Mouse (Mus musculus) embryonic facial prominence, embryonic 15.5 days (tissue): Measurements from ENCODE around the gene Efemp2. TPM values are rescaled to one million over a fixed set of nuclear protein-coding genes. Genes with fewer than 3 reads are reported as not detected.

ENCODE experiments used
- ATAC-seq: fragments of 200-750 bp; cut with Nextera tagmentation; 2 replicates; pipeline ENCODE4 v1.8.0; 2017; ENCODE audit warnings: low read depth, moderate TSS enrichment; ENCODE audit not compliant: insufficient number of reproducible peaks, low FRiP score, low TSS enrichment
- H3K27ac ChIP-seq: fragments of 300-500 bp; sonication (generic); replicated peaks from 2 replicates; pipeline ENCODE4 v1.5.1; 2015; ENCODE audit warnings: mild to moderate bottlenecking, inconsistent platforms
- H3K27me3 ChIP-seq: fragments of 300-500 bp; sonication (generic); 2 replicates; pipeline ENCODE4 v1.6.1; 2015; ENCODE audit warnings: inconsistent platforms
- H3K36me3 ChIP-seq: fragments of 300-500 bp; sonication (generic); 2 replicates; pipeline ENCODE4 v1.6.1; 2015; ENCODE audit warnings: mild to moderate bottlenecking, inconsistent platforms
- H3K4me1 ChIP-seq: fragments of 300-500 bp; sonication (generic); 2 replicates; pipeline ENCODE4 v1.6.1; 2015; ENCODE audit warnings: inconsistent platforms
- H3K4me2 ChIP-seq: fragments of 300-500 bp; sonication (generic); replicated peaks from 2 replicates; pipeline ENCODE4 v1.6.1; 2015; ENCODE audit warnings: mild to moderate bottlenecking, inconsistent platforms
- H3K4me3 ChIP-seq: fragments of 300-500 bp; sonication (generic); replicated peaks from 2 replicates; pipeline ENCODE4 v1.5.1; 2015; ENCODE audit warnings: mild to moderate bottlenecking, inconsistent platforms
- H3K9ac ChIP-seq: fragments of 300-500 bp; sonication (generic); 2 replicates; pipeline ENCODE4 v1.6.1; 2015; ENCODE audit warnings: inconsistent platforms
- H3K9me3 ChIP-seq: fragments of 300-500 bp; sonication (generic); replicated peaks from 2 replicates; pipeline ENCODE4 v1.6.1; 2016; ENCODE audit warnings: inconsistent platforms
- WGBS: fragments of 180-500 bp; shearing (Covaris S2); methylation state at CpG from one replicate; pipeline ENCODE4 v1.1.7; 2015; 5-methylcytosine and 5-hydroxymethylcytosine counted together
- polyA plus RNA-seq: library from polyadenylated mRNA; unstranded; fragments of >200 nt; fragmentation: Nextera tagmentation; extraction: Ambion mirVana; gene quantifications from 2 replicates; pipeline ENCODE4 v1.2.1, GENCODE M21; 2015

Gene Efemp2
- polyA plus RNA-seq, 1 experiment from 2014 or later: 219 TPM

DNA sequence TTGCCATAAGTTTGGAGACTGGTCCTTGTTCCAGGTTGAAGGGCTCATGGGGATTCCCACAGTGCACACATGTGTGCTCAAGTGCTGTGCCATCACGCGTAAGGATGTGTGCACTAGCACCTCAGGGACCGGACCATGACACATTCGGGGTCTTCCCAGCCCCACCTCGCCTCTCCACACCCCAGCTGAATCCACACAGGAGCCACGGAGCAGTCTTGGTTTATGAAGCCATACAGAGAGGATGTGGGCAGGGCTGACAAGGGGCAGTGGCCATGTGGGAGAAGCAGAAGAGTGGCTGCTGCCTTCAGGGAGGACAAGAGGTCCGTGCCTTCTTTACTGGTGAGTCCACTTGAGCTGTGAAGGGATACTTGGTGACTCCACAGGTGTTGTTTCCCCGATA is 8.7 kb upstream of the Efemp2 start:
- no peak overlapping the region for H3K4me2 ChIP-seq
- H3K9me3 ChIP-seq: no peaks in the 10 kb centered on the region
- H3K27me3 ChIP-seq: no peaks in the 10 kb centered on the region
- peaks cover 28% of the 10 kb centered on the region for H3K4me1 ChIP-seq
- H3K9ac ChIP-seq: no peak overlapping the region
- H3K4me3 ChIP-seq: no peak overlapping the region
- H3K27ac ChIP-seq: no peak overlapping the region
- no peak for ATAC-seq
- WGBS: 95% methylated on average over 8 of the region's 8 CpGs
- H3K36me3 ChIP-seq: peaks cover 56% of the 10 kb centered on the region

DNA sequence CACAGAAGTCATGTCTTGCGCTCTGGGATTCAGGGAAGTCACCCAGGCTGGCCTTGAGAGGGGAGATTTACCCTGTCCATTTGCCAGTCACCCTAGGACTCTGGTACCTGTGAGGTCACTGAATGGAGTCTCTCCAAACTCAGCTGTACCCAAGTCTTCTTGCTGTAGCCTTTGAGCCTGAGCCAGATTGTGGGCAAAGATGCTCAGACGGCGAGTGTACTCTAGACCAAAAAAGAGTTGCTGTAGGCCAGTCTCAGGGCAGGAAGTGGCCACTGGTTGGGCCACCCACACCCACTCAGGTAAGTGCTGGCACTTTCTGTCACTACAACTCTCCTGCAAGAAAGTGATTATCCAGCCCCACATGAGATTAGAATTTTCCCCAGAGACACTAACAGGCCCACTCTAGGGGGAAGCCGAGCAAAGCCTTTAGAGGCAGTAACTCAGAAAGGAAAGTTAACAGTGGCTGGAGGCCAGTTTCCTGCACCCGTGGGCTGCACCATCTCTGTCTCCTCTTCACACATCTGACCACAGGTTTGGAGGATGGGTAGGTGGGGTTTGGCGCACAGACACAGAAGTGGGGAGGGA is 6.7 kb upstream of the Efemp2 start:
- peaks cover 14% of the 10 kb centered on the region for H3K4me1 ChIP-seq
- no peak overlapping the region for H3K4me3 ChIP-seq
- H3K9me3 ChIP-seq: no peaks in the 10 kb centered on the region
- 93% methylated on average over 6 of the region's 6 CpGs for WGBS
- peaks cover 51% of the 10 kb centered on the region for H3K36me3 ChIP-seq
- no peak for ATAC-seq
- H3K9ac ChIP-seq: no peak overlapping the region
- H3K27me3 ChIP-seq: no peaks in the 10 kb centered on the region
- H3K27ac ChIP-seq: no peak overlapping the region
- no peak overlapping the region for H3K4me2 ChIP-seq

DNA sequence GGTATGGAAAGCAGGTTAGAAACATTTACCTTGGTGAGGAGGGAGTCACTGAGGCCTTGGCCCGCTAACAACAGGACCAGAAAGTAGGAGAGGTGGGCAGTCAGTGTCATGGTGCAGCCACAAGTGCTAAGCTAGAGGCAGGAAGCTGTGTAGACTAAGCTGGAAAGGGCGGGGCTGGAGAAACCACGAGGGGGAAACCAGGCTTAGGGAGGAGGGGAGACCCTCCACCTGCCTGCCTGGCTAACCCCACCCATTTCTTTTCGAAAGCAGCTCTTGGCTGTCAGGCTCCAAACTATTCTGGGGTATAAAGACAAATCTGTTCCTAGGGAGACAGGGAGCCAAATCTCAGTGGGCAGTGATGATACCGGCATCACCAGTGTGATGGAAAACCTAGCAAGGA is 5.4 kb upstream of the Efemp2 start, which contains the start of gene Ctsw:
Ctsw (minus strand) TSS at position 134 of the 400 bp plus-strand sequence.
- no peak within 1 kb of the TSS for H3K27ac ChIP-seq
- H3K4me1 ChIP-seq: peaks cover 18% of the 10 kb centered on the region
- WGBS: 50% methylated on average over 5 of the region's 5 CpGs
- no peak within 1 kb of the TSS for H3K4me2 ChIP-seq
- H3K9me3 ChIP-seq: no peaks in the 10 kb centered on the region
- H3K4me3 ChIP-seq: no peak within 1 kb of the TSS
- peaks cover 39% of the 10 kb centered on the region for H3K36me3 ChIP-seq
- no peak within 1 kb of the TSS for H3K9ac ChIP-seq
- no peaks in the 10 kb centered on the region for H3K27me3 ChIP-seq
- no peak for ATAC-seq

DNA sequence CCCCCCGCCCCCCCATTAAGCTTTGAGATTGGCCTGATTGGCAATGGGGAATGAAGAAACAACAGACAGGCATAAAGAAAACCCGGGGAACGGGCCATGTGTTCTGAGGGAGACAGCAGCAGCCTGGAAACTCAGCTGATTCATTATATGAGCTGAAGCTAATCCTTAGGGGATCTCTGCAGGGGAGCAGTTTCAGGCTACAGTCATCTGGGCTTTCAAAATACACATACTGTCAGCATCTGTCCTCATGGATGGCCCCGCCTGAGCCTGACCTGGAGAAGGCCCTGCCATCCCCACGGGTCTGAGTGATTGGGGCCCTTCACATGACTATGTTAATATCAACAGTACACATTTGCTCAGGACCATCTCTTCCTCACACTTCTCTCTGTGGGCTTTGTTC is 1.9 kb upstream of the Efemp2 start:
- ATAC-seq: no peak
- Histone ChIP-seq H3K4me2 (no peak overlapping the region), H3K4me1 (peaks cover 35% of the 10 kb centered on the region), H3K9me3 (no peaks in the 10 kb centered on the region), H3K9ac (no peak overlapping the region), H3K27me3 (no peaks in the 10 kb centered on the region), H3K36me3 (peaks cover 16% of the 10 kb centered on the region), H3K27ac (peak overlapping the region; percentile 65; the same call in 1 of the 2 replicates), H3K4me3 (no peak overlapping the region)
- 31% methylated on average over 5 of the region's 5 CpGs for WGBS

DNA sequence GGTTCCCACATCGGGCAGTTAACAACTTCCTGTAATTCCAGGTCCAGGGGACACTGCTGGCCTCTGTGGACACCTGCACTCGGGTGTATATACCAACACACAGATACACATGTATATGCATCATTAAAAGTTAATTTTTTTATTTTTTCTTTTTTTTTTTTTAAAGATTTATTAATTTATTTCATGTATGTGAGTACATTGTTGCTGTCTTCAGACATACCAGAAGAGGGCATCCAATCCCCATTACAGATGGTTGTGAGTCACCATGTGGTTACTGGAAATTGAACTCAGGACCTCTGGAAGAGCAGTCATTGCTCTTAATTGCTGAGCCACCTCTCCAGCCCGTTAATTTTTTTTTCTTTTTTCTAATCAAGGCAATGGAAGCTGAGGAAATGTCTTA is 897 bp upstream of the Efemp2 start:
- no peaks in the 10 kb centered on the region for H3K27me3 ChIP-seq
- no peaks in the 10 kb centered on the region for H3K9me3 ChIP-seq
- no peak overlapping the region for H3K9ac ChIP-seq
- 76% methylated on average over 3 of the region's 3 CpGs for WGBS
- H3K27ac ChIP-seq: peak overlapping the region; percentile 93; the same call in 1 of the 2 replicates
- H3K4me3 ChIP-seq: no peak overlapping the region
- ATAC-seq: no peak
- H3K4me2 ChIP-seq: no peak overlapping the region
- H3K4me1 ChIP-seq: peaks cover 42% of the 10 kb centered on the region
- peaks cover 16% of the 10 kb centered on the region for H3K36me3 ChIP-seq

DNA sequence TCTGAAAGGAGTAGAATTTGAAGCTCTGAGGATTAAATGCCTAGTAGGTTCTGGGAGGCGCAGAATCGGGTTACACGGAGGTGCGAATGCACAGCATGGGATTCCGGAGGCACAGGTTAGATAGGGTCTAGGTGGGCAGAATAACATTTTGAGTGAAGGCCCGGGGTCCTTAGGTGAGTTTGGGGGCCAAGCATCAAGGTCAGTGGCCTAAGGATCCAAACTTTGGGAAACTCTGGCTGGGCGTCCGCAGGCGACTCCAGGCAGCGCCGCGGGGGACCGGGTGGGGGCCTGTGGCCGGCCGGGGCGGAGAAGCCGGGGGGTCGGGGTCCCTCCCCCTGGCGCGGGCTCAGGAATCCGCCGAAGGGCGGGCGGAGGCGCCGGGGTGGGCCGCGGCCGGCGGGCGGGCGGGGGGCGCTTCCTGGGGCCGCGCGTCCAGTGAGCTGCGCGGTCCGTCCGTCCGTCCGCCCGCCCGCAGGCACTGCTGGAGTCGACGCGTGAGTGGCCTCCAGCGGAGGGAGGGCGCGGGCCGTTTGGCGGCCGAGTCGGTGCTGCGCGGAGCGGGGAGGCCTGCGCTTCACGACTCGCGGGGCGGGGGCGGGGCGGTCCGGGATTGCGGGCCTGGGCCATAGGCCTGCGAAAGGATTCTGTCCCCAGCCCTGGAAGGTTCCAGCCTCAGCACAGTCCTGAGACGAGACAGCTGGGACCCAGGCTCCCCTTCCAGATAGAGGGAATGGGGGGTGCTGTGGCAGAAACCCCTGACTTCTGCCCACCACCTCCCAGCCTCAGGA is 721 bp downstream of the Efemp2 start:
- Histone ChIP-seq H3K9me3 (no peaks in the 10 kb centered on the region), H3K27ac (peak overlapping the region; percentile 93), H3K4me3 (peak overlapping the region; percentile 65), H3K9ac (peak overlapping the region; percentile 74), H3K27me3 (no peaks in the 10 kb centered on the region), H3K4me2 (peak overlapping the region; percentile 82), H3K36me3 (peaks cover 30% of the 10 kb centered on the region), H3K4me1 (peaks cover 39% of the 10 kb centered on the region)
- under 1% methylated on average over 51 of the region's 68 CpGs for WGBS
- peak; percentile 55 for ATAC-seq

DNA sequence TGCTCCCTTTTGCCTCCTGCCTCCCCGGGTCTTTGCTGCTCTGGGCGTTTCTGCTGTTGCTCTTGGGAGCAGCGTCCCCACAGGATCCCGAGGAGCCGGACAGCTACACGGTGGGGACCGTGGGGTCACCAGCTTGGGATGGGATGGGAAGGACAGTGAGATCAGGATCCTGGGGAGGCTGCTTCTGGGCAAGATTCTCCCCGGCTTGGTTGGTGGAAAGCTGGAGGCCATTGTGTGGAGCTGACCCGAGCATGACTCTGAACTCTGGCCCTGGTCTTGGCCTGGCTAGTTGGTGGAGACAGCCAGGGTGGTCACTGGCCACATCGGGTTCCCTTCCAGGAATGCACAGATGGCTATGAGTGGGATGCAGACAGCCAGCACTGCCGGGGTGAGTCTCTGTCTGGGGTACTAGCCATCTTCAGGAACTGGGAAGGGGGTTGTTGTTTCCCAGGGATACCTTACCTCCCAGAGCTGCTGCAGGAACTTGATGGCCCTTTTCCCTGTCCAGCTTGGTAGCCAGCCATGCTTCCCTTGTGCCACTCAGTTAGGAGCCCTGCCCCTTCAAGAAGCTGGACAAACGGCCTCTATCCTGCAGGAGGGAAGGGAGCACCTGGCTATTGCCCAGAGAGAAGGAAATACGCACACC is 1.4 kb downstream of the Efemp2 start:
- 14% methylated on average over 13 of the region's 13 CpGs for WGBS
- H3K4me1 ChIP-seq: peaks cover 39% of the 10 kb centered on the region
- H3K4me3 ChIP-seq: peak overlapping the region; percentile 65
- H3K4me2 ChIP-seq: peak overlapping the region; percentile 82
- H3K36me3 ChIP-seq: peaks cover 37% of the 10 kb centered on the region
- H3K27me3 ChIP-seq: no peaks in the 10 kb centered on the region
- peak; percentile 12; the same call in 1 of the 2 replicates for ATAC-seq
- peak overlapping the region; percentile 93 for H3K27ac ChIP-seq
- no peaks in the 10 kb centered on the region for H3K9me3 ChIP-seq
- H3K9ac ChIP-seq: peak overlapping the region; percentile 74

DNA sequence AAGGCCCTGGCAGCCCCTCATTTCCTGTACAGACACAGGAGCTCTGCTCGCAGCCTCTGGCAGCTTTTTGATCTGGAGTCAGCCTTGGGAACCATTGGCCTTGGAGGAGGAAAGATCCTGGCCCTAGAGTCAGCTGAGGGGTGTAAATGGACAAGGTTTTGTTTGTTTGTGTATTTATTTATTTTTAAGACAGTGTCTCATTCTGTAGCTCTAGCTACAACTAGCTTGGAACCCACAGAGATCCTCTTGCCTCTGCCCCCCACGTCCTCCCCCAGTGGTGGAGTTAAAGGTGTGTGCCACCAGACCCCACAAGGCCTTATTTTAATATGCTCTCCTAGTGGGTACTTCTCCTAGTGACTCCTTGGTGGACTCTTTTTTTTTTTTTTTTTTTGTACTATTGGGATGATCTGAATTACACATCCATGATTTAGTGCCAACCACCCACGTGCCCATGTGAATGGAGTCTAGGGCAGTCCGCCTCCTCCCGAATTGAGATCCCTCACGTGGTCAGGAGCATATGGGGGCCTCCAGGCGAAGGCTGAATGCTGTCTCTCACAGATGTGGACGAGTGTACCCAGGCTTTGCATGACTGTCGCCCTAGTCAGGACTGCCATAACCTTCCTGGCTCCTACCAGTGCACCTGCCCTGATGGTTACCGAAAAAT is 3.4 kb downstream of the Efemp2 start:
- H3K4me2 ChIP-seq: no peak overlapping the region
- 79% methylated on average over 10 of the region's 10 CpGs for WGBS
- 0 out of 2 replicates have a peak overlapping the region, but pooled peaks have one; percentile 7 for H3K4me3 ChIP-seq
- no peaks in the 10 kb centered on the region for H3K9me3 ChIP-seq
- no peak overlapping the region for H3K9ac ChIP-seq
- no peak for ATAC-seq
- H3K27ac ChIP-seq: no peak overlapping the region
- peaks cover 39% of the 10 kb centered on the region for H3K4me1 ChIP-seq
- H3K27me3 ChIP-seq: no peaks in the 10 kb centered on the region
- H3K36me3 ChIP-seq: peaks cover 56% of the 10 kb centered on the region

DNA sequence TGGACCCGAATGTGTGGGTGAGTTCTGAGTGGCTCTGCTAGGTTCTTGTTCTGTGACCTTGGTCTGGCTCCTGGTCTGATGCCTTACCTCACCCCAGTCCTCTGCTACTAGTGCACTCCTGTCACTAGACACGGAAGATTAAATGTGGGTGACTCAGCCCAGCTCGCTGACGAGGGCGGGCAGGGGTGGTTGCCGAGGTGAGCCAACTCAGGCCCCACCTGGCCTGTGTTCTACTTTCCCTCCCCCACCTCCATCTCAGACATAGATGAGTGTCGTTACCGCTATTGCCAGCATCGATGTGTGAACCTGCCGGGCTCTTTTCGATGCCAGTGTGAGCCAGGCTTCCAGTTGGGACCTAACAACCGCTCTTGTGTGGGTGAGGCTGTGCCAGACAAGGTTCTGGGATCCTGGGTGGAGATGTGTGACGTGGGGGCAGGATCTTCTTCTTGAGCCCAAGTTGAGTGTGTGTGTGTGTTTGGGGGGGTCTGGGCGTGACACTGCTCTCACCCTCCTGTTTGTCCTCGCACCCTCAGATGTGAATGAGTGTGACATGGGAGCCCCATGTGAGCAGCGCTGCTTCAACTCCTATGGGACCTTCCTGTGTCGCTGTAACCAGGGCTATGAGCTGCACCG is 4.0 kb downstream of the Efemp2 start:
- Histone ChIP-seq H3K9me3 (no peaks in the 10 kb centered on the region), H3K27me3 (no peaks in the 10 kb centered on the region), H3K36me3 (peaks cover 63% of the 10 kb centered on the region), H3K4me2 (no peak overlapping the region), H3K9ac (no peak overlapping the region), H3K4me1 (peaks cover 39% of the 10 kb centered on the region), H3K27ac (no peak overlapping the region), H3K4me3 (no peak overlapping the region)
- ATAC-seq: no peak
- 85% methylated on average over 18 of the region's 18 CpGs for WGBS

DNA sequence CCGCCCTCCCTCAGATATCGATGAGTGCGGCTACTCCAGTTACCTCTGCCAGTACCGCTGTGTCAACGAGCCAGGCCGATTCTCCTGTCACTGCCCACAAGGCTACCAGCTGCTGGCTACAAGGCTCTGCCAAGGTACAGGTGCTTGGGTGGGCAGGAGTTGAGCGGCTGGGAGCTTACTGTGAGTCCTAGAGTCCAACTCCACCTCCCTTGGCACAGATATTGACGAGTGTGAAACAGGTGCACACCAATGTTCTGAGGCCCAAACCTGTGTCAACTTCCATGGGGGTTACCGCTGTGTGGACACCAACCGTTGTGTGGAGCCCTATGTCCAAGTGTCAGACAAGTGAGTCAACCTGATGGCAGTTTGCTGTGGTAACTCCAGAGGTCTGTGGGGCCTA is 6.3 kb downstream of the Efemp2 start:
- peaks cover 85% of the 10 kb centered on the region for H3K36me3 ChIP-seq
- no peaks in the 10 kb centered on the region for H3K27me3 ChIP-seq
- no peak for ATAC-seq
- no peaks in the 10 kb centered on the region for H3K9me3 ChIP-seq
- no peak overlapping the region for H3K27ac ChIP-seq
- no peak overlapping the region for H3K9ac ChIP-seq
- no peak overlapping the region for H3K4me2 ChIP-seq
- H3K4me3 ChIP-seq: no peak overlapping the region
- WGBS: 90% methylated on average over 10 of the region's 10 CpGs
- peaks cover 25% of the 10 kb centered on the region for H3K4me1 ChIP-seq

DNA sequence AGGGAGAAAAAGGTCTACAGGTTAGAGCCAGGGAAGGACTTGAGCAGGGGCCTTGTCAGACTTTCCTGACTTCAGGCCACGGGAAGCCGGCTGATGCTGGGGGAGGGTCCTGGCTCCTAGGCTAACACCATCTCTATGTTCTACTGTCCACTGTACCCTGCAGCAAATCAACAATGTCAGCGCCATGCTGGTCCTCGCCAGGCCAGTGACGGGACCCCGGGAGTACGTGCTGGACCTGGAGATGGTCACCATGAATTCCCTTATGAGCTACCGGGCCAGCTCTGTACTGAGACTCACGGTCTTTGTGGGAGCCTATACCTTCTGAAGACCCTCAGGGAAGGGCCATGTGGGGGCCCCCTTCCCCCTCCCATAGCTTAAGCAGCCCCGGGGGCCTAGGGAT is 7.6 kb downstream of the Efemp2 start:
- Histone ChIP-seq H3K27me3 (no peaks in the 10 kb centered on the region), H3K36me3 (peaks cover 97% of the 10 kb centered on the region), H3K27ac (no peak overlapping the region), H3K4me1 (peaks cover 17% of the 10 kb centered on the region), H3K4me2 (no peak overlapping the region), H3K9me3 (no peaks in the 10 kb centered on the region), H3K9ac (no peak overlapping the region), H3K4me3 (no peak overlapping the region)
- ATAC-seq: no peak
- 86% methylated on average over 10 of the region's 10 CpGs for WGBS
